Mouse (Mus musculus) right cerebral cortex, adult 18-20 months (tissue): ENCODE data around the gene Gm20532.
A peak's percentile ranks its signal among the peaks of the same experiment; 100 is the strongest.

ENCODE experiments used
- DNase-seq: peaks from one replicate; pipeline ENCODE4 v3.0.0; 2022; ENCODE audit warnings: mixed read lengths

The Gm20532 gene

DNA sequence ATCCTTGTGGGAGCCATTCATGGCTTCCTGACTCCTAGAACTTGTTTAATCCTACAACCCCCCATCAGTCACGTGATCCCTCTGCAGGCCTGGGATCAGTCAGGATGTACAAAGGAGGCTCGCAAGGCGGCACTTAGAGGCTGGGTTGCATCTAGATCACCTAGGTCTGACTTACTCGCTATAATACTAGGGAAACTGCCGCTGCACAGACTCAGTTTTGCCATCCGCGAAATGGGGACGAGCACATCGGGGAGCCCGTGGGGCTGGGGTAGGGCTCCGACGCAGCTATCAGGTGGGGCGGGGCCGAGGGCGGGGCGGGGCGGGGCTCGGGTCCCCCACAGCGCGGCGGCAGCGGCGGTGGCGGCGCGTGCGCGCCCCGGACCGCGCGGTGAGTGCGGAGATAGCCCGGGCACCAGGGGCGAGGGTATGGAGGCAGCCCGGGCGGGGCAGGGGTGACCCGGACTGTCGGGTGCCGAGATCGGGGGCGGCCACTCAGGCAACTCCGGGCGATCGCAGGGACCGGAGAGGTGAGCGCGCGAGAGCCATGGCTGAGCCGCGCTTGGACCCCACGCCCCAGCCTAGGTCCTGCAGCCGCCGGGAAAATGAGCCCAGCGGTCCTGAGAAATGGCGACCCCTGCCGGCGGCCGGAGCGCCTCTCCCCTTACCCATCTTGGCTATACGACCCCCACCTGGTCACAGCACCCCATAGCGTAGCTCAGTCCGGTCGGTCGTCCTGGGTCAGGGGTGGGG, at the start of gene Gm20532:
Gene Gm20532 (plus strand): TSS at position 346 of the 750 bp plus-strand sequence.
- DNase-seq = peak; percentile 60

DNA sequence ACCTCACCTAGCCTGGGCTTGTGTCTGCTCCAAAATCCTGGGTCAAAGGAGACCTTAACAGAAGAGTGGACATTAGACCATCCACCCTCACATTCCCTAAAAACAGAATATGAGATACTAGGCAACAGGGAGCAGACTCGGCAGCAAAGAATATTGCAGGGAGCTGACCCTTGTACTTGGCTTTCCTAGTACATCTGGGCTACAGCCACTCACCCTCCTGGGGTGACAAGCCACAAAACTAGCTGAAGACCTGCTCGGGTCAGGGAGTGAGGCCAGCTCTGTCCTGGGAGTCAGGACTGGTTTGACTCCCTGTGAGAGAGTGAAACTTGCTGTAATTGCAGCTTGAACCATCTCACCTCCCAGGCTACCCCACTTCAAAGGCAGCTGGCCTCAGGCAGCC, 46.9 kb upstream of the Gm20532 start:
- no peak for DNase-seq

DNA sequence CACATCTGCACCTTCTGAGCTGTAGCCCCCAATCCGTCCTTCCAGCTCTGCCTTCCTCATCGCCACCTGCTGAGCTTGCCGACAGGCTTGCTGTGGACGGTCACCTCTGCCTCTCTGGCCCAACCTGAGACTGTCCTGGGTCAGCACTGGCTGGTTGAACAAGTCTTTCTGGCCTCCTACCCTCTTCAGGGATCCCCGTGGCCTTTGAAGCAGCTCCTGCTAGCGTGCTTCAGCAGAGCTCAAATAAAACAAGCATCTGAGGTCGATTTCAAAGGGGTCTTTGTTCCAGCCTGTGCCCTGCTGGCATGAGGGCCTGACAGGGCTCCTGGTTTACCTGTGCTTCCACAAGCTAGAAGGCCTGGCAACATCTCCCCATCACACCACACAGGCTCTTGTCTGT, 45.7 kb upstream of the Gm20532 start:
- DNase-seq = no peak

DNA sequence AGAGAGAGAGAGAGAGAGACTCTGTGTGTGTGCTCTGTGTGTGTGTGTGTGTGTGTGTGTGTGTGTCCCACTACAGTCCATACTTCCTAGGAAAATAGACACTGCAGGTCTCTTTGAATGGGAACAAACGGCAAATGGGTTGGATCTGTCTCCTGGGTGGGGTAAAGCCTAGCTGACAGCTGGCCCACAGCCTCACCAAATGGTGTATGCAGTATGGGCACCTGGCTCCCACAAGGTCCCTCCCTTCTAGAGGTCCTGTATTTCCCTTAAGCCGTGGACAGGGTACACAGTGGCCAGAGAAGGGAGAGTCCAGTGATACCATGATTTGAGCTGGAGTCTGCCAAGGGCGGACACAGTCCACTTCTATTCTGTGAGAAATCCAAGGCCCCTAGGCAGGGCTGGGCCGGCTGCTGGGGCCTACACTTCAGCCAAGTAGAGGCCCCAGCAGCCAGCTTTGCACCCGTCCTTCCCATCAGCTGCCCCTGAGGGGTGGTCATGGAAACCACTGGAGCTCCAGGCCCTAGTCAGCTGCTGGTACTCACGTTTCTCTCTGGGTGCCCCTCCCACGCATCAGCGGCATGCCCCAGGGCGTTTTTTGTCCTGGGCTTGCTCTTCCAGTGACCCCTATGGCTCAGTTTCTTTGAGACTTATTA, 45.1 kb upstream of the Gm20532 start:
- no peak for DNase-seq

DNA sequence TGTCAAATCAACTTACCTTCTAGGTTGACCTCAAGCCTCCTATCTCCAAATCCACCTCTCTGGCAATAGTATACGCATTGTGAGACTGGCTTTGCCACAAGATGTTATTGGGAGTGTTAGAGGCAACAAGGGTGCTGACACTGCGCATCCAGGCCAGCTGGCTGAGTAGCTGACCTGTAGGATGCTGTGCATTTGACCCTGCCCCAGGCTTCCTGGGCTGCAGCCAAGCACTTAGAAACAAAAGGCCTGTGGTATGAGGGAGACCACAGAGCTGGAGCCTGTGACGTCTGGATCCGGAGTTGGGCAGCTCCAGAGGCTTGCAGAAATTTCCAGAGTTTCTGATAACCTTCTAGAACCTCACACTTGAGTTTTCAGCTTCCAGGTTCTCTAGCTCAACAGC, 43.3 kb upstream of the Gm20532 start:
- DNase-seq = no peak

DNA sequence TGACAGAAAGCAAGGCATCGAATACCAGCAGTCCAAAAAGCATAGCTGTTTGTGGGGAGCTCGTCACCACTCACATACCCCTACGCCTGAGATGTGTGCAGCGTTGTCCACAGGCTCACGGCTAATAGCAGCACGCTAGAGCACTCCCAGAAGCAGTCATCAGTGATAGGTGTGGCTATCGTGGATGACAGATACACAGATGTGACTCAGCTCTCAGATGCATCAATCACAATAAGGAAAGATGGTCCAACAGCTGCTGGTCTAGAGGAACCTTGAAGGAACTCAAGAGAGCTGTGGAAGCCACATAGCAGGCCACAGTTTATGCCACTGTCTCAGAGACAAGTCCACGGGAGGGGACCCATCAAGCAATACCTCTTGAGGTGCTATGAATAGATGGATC, 42.7 kb upstream of the Gm20532 start:
- no peak for DNase-seq

DNA sequence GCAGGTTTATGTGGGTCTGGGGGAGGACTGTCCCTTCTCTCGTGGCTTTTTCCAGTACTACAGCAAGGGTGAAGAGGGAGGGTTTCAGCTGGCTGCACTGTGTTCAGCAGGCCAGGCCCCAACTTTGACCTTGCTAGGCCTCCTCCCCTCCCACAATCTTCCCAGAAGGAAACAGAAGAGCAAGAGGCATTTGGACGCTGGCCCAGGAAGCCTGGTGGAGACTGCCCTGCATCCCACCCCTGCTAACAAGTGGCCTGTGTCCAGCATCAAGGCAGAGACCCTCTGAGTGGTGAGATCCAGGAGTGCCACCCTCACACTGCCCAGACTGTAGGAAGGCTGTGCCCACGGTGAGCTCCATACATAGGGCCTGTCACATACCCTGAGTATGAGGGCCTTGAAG, 42.2 kb upstream of the Gm20532 start:
- DNase-seq = no peak

DNA sequence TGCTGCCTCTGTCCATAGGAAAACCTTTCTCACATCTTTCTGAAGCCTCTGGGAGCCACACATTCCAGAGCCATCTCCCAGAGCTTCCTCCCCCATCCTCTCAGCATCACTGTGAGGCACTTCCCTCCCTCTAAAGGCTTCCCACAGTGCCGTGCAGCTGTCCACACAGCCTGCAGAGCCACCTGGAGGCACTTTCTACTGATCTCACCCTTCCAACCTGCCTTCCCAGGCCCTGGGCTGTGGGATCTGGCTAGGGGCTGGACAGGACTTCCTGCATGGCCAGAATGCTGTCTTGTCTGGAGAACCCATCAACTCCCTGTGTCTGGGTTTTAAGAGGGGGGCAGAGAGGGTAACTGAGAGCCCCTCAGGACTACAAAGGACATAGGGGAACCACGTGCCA, 39.0 kb upstream of the Gm20532 start:
- DNase-seq = peak; percentile 26

DNA sequence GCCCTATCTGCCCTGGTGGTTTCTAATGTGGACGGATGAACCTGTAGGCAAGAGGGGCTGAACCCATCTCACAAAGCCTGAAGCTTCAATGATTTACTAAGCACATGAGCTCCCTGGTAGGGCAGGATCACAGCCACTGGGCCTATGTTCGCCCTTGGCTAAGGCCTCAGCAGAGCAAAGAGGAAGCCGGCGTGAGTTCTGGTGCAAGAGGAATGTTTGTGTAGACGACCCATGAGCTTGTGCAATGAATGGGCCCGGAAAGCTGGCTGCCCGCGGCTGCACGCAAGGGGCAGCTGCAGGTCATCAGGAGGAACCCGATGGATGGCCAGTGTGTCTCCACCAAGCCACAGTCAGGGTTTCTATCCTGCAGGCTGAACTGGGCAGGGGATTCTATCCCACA, 36.6 kb upstream of the Gm20532 start:
- no peak for DNase-seq

DNA sequence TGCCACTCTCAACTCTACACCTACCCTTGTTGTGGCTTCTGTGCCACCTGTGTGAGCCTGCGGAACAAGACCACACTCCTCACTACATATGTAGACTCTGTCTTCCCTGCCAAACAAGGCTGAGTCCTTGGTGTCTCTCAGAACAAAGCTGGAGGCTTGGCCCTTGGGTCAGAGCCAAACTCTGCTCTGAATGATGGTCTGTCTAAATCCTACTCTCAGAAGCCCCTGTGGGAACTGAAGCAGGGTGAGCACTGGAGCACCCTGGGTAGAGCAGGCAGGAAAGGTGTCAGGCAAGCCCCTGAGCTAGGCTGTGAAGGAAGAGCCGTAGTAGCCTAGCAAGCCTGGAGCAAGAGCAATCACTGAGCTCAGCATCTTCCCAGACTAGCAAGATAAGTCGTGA, 36.2 kb upstream of the Gm20532 start:
- no peak for DNase-seq

DNA sequence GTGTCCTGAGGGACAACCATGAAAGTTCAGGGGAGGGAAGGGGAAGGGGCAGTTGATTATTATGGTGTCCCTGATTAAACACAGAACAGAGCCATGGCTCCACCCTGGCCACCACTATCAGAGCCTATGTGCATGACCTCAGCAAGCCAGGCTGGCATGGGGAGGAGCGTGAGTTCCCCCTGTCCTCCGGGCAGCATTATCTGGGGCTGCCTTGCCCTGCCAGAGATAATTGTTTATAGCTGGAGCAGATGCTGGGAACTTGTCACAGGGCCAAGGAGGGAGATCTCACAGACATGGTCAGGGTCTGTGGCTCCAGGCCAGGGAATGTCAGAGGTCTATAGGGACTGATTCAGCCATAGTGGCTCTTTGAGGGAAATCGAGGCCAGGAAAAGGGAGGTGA, 35.7 kb upstream of the Gm20532 start:
- DNase-seq = no peak

DNA sequence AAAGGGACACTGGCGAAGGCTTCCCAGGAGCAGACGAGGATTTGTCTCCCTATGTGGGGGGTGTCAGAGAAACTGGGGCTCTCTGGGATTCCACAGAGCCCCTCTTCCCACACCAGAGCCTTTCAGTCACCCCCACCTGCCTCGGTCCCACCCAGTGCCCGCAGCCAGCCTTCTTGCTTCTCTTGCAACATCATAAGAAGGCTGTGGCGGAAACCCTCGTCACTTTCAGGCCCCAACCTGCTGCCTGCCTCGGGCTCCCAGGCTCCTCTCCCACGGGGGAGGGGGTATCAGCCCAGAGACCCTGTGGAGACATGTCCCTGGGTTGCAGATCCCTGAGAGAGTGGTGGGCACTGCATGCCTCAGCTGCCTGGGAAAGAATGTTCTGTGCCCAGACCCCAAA, 35.0 kb upstream of the Gm20532 start:
- no peak for DNase-seq

DNA sequence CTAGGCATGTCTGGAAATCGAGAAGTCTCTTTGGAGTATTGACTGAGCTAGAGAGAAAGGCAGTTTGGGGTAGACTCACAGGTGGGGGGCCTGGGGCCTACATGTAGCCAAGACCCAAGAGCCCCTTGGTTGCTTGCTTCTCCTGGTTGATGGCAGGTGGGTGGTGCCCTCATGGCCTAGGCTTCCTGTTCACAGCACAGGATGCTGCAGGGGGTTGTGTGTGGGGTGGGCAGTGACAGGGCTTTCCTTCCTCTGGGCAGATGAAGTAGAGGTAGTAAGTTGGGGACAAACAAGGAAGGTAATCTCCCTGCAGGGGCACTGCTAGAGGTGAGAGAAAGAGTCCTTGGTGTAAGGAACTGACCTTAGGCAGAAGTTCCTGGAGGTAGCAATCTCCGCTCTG, 34.4 kb upstream of the Gm20532 start:
- DNase-seq = no peak

DNA sequence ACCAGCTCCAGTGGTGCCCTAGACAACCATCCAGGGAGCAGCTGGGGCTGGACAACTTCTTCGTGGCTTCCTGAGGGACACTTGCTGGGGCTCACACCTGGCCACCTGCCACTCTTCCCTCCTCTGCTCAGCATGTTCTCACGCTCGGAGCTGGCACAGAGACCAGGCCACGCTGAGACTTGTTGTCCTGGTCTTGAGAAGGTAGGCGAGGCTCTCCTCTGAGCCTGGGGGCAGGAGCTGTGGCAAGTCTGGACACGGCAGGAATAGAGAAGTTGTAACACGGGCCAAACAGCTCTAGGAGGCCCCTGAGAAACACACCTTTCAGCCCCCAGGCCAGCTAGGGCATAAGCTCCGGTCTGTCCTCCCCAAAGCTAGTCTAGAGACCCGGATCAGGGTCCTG, 32.5 kb upstream of the Gm20532 start:
- DNase-seq = no peak

DNA sequence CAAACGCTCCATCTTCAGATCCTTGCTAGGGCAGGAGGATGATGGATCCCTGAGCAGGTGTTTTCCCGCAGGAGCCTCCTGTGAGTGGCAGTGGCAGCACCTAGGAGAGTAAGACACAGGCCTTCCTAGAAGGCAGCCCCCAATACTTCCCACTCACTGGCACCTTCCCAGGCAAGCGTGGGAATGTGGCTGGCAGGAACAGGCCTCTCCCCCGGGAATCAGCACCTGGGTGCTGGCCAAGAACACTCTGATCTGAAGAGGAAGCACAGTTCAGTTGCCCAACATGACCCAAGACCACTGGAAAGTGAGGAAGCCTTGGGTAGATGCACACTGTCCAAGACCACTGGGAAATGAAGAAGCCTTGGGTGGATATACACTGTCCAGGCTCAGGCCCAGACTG, 31.4 kb upstream of the Gm20532 start:
- DNase-seq = peak; percentile 79

DNA sequence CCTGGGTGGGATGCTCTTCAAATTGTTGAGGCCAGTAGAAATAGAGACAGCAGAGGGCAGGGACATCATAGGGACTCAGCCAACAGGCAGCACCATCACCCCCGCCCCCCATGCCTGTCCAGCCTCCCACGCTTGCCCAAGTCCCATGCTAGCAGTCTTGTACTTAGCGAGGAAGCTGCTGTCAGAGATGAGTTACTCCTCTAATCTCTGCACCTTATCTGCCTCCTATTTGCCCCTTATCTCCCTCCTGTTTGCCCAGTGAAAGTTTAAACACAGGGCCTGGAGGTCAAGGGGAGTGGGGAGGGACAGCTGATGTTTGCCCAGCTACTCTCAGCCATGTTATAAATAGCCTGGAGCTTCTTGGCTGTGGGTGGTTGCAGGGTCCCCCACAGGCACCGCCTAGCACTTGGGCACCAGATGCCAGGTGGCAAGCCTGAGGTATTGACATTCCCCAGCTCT, 29.9 kb upstream of the Gm20532 start:
- DNase-seq = no peak

DNA sequence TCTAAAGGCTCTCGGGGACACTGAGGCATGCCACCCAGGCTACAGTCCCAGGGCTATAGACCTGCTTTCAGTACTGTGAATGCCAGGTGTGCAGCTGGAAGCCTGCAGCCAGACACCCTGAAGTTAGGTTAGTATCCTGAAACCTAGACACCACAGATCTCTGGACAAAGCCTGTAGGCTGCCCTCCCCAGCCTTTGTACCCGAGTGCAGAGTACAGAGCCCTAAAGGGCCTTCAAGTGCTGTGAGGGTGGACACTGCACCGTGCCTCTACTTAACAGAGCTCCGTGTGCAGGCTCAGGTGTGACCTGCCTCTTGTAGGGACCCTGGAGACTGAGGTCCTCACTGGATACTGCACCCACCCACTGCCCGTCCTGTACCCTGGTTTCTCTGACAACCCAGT, 25.9 kb upstream of the Gm20532 start:
- no peak for DNase-seq

DNA sequence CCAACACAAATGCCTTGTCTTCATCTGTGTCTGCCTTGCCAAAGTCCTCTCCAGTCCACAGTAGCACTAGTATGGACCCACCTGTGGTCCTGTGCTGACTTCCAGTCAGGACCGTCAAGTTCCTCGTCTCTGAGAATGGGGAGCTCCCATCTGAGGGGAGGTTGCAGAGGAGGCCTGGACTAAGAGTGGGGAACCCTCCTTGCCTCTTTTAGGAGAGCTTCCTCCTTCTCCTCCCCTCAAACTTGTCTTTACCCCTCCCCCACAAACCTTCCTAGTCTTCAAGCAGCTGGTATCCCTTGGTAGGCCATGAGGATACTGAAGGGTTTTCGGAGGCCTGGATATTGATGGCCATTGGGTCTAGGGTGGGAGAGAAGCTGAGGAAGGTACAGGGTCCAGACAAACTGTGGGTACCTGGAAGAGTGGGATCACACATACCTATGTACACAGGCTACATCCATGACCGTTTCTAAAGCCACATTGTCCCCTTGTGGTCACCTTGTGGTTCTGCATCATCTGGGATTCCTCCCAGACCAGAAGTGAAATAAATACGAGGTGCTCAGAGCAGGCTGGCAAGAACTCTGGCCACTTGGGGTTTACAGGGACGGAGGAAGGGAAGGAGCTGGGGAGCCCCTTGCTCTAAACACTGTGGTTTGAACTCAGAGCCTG, 25.0 kb upstream of the Gm20532 start:
- peak; percentile 33 for DNase-seq

DNA sequence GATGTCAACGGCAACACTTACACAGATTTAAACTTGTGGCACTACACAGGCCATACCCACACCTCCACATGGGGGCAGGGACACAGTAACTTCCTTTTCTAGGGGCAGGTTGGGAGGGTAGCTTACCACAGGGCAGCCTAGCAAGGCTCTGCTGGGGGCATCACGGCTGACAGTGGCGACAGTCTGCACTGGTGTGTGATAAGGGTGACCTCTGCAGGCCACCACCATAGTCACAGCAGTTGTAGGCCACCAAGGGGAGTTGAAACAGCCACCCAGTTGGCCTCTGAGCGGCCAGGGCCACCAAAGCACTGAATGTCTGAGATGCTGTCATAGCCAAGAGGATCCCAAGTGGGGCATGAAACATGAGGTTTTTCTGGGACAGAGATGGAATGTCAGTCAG, 20.2 kb upstream of the Gm20532 start:
- DNase-seq = no peak

DNA sequence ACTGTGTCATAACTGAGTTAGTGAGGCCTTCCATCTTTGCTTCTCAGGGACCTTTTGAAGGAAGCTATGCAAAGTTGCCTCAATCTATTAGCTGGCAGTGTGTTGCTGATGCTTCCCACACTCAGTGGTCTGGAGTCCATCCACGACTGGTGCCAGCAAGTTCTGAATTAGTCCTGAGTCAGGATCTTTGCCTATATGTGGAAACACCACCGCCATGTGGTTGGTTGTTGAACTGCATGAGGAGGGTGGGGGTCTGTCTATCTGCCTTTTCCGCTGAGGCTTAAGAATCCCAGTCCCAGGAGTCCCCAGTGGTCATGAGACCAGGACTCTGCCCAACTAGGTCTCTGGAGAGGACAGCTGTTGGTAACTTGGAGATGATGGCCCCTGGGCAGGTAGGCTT, 16.4 kb upstream of the Gm20532 start:
- peak; percentile 29 for DNase-seq

DNA sequence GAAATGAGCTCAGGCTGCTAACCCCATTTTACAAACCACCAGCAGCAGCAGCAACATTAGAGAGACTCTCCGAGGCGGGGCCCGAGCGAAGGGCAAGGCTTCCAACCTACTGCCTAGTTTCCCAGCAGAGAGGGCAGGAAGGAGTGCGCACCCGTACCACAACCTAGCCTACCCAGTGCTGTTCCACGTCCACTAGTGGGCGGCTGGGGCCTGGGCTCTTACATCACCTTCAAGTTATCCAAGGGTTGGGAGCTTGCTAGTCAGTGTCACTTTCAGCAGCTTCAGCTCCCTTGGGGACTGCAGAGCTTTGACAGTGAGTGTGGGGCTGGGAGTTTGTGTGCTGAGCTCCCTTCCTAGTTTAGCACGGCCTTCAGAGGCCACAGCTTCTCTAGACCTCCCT, 15.0 kb upstream of the Gm20532 start:
- DNase-seq = no peak

DNA sequence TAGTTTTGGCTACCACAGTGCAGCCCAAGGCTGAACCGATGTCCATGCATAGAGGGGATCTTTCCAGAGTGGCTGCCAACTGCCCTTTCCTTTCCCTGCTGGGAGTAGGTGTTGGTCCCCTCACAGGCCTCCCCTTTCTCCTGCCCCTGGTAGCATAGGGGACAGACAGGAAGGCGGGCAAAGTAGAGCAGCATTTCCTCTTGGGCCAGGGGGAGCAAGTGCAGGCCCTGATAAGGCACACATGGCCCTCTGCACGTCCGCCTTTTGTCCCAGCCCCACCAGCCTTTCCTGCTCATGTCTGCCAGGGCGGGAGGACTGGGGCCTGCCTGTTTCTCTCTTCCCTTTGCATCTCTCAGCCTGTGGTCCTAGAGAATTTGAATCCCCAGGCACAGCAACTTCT, 14.6 kb upstream of the Gm20532 start:
- DNase-seq = no peak

DNA sequence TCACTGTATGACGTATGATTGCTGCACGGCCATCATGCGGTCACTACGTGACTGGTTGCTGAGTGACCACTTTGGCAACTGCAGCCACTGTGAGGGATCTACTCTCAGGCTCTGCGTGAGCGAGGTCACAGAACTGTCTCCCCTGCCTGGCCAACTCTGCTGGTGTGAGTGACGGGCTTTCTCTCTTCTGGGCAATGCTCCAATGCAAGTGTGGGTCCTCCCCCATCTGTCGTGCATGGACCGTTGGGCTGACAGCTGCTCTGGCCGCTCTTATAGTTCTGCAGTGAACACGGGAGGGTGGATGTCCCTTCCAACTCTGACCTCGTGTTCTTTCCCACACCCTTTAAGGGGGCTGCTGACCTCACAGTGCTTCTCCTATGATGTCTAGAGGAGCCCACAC, 13.0 kb upstream of the Gm20532 start:
- no peak for DNase-seq

DNA sequence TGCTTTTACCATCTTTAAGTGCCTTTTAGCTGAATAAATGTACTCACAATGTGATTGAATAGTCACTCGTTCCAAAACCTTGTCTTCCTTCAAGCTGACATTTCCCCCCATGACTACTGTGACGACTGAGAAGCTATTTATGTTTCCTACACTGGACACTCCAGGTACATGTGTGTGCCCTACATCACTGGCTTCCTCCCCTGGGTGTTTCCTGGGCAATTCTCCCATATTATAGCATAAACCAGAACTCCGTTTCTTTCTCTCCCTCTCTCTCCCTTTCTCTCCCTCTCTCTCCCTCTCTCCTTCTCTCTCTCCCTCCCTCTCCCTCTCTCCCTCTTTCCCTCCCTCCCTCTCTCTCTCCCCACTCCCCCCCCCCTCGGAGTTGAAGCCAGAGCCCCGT, 12.6 kb upstream of the Gm20532 start:
- no peak for DNase-seq
